ENCODE assay signal across 8 mouse cellular contexts in the genomic region with DNA sequence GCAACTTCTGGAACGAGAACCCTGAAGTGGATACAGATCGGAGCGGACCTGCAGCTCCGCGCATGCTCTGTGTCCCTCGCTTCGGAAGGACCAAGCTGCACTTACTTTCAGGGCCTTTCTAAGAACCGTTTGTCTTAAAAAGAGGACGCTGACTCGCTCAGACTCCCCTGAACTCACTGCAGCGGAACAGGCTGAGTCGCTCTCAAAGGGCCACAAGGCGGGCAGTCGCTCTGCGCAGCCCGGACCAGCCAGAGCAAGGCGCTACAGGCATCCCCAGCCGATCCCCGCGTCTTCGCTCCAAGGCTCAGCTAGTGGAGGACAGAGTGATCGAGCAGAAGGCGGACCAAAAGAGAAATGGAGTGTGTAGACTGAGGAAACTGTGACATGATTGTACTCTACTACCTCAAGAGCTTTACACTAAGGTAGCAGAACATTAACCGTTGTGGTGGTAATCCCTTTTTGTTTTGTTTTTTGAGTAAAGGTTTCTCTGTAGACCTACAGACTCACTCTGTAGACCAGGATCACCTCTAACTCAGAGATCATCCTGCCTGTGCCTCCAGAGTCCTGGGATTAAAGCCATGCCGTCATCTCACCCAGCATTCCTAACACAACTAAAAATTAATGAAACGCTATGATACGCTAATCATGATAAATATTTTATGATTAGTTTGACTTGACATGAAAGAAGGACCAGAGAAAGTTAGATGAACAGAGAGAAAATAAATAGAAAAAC. TPM values are rescaled to one million over a fixed set of nuclear protein-coding genes. Genes with fewer than 3 reads are reported as not detected.
DNase-seq lines count a peak whose midpoint lies in the region; ATAC-seq lines count a peak whose summit lies in the region.

A gene (minus strand): TSS at position 266 of the 733 bp plus-strand sequence.

- ATAC-seq in intestine, embryonic 15.5 days: peak; percentile 96

- DNase-seq in adrenal gland, adult 8-10 months: peak; percentile 79
- peak; percentile 72 for DNase-seq in embryo, embryonic 11.5 days (ENCODE audit: low read depth, low spot score)
- peak; percentile 80 to 89 for DNase-seq in gastrocnemius, postnatal 36 days
- DNase-seq in left cerebral cortex, postnatal 25 days (ENCODE audit: low spot score in 2 of 2): peak; percentile 86 to 93
- DNase-seq in mesoderm, embryonic 11.5 days (ENCODE audit: low read depth, low spot score): peak; percentile 90
- DNase-seq in right cerebral cortex, postnatal 25 days: peak; percentile 87
- DNase-seq in urinary bladder, postnatal 36 days (ENCODE audit: low spot score in 2 of 2): peak; percentile 87

- peaks cover 19% of the 10 kb centered on the region for H3K36me3 ChIP-seq in intestine, embryonic 15.5 days

- no peaks in the 10 kb centered on the region for H3K27me3 ChIP-seq in intestine, embryonic 15.5 days (replicated peaks)

- H3K9me3 ChIP-seq in intestine, embryonic 15.5 days: no peaks in the 10 kb centered on the region

- H3K4me1 ChIP-seq in intestine, embryonic 15.5 days (replicated peaks): 0 out of 2 replicates have a peak, but pooled peaks cover 3% of the 10 kb centered on the region

- H3K4me3 ChIP-seq in intestine, embryonic 15.5 days (replicated peaks): peak within 1 kb of the TSS; percentile 50

- 5% methylated on average over 27 of the region's 27 CpGs for WGBS in intestine, embryonic 15.5 days

- intact Hi-C loops in gastrocnemius, postnatal 36 days (cut with DNase I): loop anchor here (5.0 kb wide), 1 partner anchor 47 kb away; no protein-coding TSS in a partner anchor
- intact Hi-C loops in left cerebral cortex, postnatal 25 days (cut with DNase I): loop anchor here (5.0 kb wide), 1 partner anchor 368 kb away; no protein-coding TSS in a partner anchor

- H3K4me2 ChIP-seq in intestine, embryonic 15.5 days (replicated peaks): peak within 1 kb of the TSS; percentile 62

- H3K27ac ChIP-seq in intestine, embryonic 15.5 days: peak within 1 kb of the TSS; percentile 92

- peak within 1 kb of the TSS; percentile 59 for H3K9ac ChIP-seq in intestine, embryonic 15.5 days

RNA-seq across cellular contexts. Expression of the gene that starts here (rescaled TPM):
- 10 to 100 TPM in 3 of 4 experiments, 1 to 10 TPM in 1; 8.2 to 15.9 (median 12.6) TPM for total RNA-seq in adrenal gland, adult 8-10 months (2022)
- total RNA-seq in gastrocnemius, postnatal 36 days (2021): 1 to 10 TPM; 5.2 to 6.7 TPM
- polyA plus RNA-seq in intestine, embryonic 15.5 days (2015; fragmentation: Nextera tagmentation; extraction: Ambion mirVana): 5.3 and 5.4 TPM in 2 replicates
- total RNA-seq in left cerebral cortex, postnatal 25 days (2021): 1 to 10 TPM; 9.4 to 10.0 TPM

Comparison
In these comparisons a context has a peak if more than half of its experiments do, and no peak if none do; other contexts are left out.
1. Peak in every context shown above with its lines: DNase-seq, ATAC-seq, H3K4me3 ChIP-seq and H3K27ac ChIP-seq.